Mouse (Mus musculus): Measurements from ENCODE around the gene Sf3b2.
"Not testable (repeated sequence)": the region's sequence is repeated elsewhere in the genome, so short reads cannot be mapped to it uniquely, and the experiment has no call there.

The Sf3b2 gene

DNA sequence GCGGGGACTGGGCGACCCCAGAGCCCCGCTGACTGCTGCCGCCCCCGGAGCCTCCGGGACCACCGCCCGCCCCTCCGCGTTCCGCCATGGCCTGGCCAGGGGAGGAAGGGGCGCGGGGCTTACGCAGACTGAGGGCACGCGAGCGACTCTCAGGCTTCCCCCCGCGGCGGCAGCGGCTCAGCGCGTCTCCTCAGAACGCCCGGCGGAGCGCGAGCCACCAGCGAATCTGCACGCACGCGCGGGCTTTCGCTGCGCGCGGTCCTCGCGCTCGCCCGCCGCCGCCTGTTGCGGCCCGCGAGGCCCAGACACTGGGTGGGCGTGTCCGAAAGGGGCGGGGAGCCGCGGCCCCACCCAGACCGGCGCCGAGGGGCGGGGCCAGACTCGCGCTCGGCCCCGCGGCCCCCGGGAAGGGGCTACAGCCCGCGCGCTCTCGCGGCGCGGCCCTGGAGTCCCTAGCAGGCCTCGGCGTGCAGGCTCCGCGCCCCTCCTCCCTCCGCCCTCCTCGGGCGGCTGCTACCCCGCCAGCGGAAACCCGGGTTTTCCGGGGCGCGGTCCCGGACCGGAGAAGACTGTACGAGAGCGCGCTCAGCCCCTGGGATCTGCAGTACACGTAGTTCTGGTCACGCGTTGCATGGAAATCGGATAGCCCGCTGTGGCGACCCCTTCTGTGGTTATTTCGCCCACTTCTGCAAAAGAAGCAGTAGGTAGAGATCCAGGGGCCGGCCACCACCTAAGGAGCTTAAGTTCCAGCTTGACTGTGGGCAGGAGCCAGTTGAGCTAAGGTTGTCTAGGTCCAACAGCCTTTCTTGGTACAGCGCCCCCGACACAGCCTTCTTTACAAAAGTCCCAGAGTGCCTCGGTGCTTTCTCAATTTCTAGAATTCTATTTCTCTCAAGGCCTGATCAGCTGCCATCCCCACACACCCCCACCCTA, 22.2 kb downstream of the Sf3b2 start, which contains the start of gene Pacs1:
Pacs1 (minus strand) TSS at position 319 of the 933 bp plus-strand sequence.
- DNase-seq (ENCODE audit: extremely low read depth, low read depth), result peak; percentile 59

DNA sequence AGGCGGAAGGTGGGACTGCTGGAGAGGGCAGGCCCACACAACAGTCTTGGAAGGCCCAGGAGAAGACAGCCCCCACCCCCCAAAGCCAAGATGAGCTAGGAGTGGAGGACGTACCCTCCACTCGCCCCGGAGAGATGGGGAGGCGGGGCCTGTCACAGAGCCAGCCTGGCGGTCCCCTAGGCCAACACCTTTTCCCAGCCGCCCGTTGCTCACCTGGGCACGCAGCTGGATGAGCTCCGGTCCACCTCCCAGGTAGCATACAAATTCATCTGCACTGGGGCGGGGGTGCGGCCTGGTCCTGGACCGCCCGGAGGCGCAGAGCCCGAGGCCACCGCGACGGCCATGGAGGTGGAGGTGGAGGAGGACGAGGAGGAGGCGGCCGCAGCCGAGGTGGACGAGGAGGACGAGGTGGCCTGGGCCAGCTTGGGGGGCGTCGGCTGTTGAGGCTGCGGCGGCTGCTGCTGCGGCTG, 22.9 kb downstream of the Sf3b2 start:
- DNase-seq (ENCODE audit: extremely low read depth, low read depth), result no peak

DNA sequence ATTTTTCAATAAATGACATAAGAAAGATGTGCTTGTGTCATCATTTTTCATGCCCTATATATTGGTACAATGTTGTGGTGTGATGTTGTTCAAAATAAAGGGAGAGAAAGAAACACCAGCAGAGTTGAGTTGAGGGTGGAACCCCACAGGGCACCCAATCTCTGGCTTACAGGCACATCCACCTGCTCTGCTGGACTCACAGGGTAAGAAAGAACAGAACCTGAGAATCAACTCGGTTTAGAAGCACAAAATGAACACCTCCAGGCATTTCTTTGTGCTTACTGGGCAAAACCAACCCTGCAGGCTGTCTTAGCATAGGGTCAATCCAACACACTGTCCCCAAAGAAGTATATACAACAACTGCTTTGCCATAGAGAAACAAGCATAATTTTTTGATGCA, 23.8 kb downstream of the Sf3b2 start:
- no peak for DNase-seq (ENCODE audit: extremely low read depth, low read depth)

DNA sequence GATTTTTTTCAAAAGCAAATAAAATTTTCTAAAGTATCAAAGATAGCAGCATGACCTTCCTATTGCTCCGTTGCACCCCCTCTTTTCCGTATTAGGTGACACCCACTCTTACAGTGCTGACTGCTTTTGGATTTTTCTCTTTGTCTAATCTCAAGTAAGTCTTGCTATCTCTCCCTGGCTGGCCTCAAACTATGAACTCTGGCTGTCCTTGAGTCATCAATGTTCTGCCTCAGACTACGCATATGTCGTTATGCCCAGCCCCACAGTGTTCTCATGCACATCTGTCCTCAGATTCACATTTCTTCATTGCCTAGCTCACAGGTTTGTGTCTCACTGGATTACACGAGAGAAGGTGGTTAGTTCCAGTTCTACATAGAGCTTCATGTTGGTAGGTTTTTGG, 25.9 kb downstream of the Sf3b2 start:
- DNase-seq (ENCODE audit: extremely low read depth, low read depth), result no peak

DNA sequence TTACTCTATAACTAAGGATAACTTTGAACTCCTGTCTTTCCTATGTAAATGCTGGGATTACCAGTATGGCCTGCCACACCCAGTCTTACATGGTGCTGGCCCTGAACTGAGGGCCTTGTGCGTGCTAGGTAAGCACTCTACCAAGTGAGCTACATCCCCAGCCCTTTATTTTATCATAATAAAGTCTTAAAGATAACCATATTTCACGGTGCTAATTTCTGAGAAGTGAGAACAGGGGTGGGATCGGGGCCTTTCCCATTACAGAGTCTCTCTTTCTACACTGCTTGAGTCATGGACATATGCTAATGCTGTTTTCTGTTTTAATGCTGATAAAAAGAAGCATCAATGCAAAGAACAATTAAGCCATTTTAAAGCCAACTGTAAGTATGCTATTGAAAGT, 26.4 kb downstream of the Sf3b2 start:
- DNase-seq (ENCODE audit: extremely low read depth, low read depth), result peak; percentile 50

DNA sequence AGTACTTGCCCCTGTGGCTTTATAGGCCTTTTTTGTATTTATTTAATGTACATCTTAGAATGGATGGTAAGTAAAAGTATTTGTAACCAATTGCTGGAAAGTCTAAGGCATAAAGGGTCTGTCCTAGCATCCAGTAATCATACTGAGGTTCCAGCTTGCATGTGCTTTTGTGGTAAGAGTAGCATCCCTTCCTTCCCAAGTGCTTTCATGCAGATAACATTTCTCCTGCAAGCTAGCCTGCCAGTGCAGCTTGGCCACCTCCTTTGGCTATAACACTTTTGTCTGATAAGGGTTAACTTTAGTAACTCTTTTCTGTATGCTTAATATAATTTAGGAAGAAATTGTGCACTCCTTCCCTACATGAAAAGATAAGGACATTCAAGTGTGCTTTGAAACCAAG, 27.2 kb downstream of the Sf3b2 start:
- DNase-seq (ENCODE audit: extremely low read depth, low read depth), result peak; percentile 81

DNA sequence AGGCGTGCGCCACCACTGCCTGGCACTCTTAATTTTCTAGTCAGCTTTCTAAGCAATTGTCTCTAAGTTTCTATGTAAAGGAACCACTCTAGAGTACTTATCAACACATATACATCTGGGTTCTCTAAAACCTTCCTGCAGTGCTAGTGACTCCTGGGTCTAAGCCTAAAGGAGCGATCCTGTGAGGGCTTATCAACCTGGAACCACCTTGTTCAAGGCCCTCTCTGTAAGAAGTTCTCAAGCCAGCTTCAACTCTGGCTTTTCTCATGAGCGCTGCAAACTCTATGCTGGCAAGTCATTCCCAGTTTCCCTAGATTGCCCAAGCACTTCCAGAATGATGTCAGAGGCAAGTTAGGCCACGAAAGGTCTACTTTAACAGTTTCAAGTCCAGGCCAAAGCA, 28.2 kb downstream of the Sf3b2 start:
- peak; percentile 94 for DNase-seq (ENCODE audit: extremely low read depth, low read depth)

DNA sequence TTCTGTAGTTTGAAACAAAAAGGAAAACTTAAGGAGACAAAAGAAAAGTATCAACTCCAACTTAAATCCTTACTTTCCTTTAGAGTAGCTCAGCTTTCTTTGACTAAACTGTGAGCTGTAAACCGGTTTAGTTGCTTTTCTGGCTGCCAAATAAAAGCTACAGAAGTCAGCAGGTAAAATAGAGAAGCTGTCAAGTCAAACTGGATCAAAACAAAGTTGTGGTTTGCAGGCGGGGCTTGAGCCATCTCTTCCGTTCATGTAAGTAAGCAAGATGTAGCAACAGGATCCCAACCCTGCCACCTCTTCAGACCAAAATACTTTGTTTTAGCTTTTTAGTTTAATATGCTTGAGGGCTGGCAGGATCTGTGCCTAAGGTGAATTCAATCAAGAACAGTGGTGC, 38.1 kb downstream of the Sf3b2 start:
- peak; percentile 60 for DNase-seq (ENCODE audit: extremely low read depth, low read depth)

DNA sequence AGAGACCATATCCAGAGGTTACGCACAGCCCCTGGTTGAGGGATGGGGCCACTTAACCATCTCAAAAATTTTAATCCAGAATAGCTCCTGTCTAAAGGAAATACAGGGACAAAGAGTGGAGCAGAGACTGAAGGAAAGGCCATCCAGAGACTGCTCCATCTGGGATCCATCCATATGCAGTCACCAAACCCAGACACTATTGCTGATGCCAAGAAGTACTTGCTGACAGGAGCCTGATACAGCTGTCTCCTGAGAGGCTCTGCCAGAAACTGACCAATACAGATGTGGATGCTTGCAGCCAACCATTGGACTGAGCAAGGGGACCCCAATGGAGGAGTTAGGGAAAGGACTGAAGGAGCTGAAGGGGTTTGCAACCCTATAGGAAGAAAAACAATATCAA, 58.3 kb downstream of the Sf3b2 start:
- not testable (repeated sequence) for DNase-seq (ENCODE audit: extremely low read depth, low read depth)

DNA sequence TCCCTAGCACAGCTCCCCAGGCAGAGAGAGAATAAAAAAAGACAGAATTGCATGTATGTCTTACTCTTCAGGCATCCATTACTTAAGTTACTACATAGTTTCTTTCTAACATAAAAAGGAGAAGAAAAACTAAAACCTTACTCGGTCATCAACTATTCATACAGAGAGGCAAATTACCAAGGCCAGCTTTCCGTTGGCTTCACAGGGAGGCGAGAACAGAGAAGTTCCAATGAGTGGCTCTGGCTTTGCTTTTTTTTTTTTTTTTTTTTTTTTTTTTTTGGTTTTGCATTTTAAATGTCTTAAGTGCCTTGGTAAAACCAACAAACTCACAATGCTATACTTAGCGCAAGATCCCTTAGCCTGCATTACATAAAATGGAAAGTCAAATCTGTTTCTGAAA, 62.6 kb downstream of the Sf3b2 start:
- no peak for DNase-seq (ENCODE audit: extremely low read depth, low read depth)

DNA sequence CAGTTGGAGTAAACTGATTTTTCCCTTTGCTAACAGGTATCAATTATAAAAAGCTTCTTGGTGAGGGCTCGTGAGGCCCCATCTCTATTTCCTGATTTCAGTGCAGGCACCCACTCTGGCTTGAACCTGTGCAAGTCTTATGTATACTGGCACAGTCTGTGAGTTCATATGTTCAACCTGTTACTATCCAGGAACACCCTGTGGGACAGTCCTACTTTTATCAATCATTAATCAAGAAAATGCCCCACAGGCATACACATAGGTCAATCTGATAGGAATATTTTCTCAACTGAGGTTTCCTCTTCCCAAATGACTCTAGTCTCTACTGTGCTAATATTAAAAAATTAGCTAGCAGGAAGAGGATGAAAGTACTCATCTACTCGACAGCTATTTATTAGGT, 65.1 kb downstream of the Sf3b2 start:
- no peak for DNase-seq (ENCODE audit: extremely low read depth, low read depth)

DNA sequence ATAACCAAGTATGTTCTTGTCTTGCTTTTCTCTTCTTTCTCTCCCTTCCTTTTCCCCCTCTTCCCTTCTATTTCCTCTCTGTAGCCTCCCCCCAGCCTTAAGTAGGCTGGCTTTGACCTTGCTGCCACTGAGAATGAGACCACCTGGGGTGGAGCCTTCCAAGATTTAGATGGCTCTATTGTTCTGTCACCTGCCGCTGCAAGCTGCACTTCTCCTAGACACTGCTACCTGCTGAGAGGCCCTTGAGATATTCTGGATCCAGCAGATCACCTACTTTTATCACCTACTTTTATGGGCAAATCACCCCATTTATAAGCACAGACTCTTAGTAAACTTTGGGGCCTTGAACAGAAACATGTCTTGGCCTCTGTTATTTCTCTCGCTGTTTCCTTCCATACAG, 70.6 kb downstream of the Sf3b2 start:
- DNase-seq (ENCODE audit: extremely low read depth, low read depth), result no peak

DNA sequence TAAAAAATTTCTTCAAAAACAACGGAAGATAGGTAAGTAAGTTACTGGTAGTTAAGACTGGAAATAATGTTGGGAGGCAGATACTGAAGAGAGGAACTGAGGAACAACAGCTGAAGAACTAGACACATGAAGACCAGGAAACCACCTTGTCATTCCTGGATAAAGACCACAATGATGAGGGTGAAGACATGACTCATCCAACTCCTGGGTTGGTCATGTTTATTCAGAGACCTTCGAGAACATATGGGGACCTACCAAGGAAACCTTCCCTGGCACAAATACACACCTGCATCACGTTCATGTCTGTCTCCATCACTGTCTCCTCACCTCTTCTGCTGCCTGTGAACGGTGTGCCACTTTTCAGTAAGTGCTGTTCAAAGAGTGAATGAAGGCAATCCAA, 71.2 kb downstream of the Sf3b2 start:
- DNase-seq (ENCODE audit: extremely low read depth, low read depth), result no peak
